Mouse (Mus musculus) right cerebral cortex, postnatal 25 days (tissue): Measurements from ENCODE around the gene Gtf2i.
"Not testable (repeated sequence)": the region's sequence is repeated elsewhere in the genome, so short reads cannot be mapped to it uniquely, and the experiment has no call there.

ENCODE experiments used
- DNase-seq: peaks from one replicate; pipeline ENCODE4 v3.0.0; 2022

Gtf2i gene

DNA sequence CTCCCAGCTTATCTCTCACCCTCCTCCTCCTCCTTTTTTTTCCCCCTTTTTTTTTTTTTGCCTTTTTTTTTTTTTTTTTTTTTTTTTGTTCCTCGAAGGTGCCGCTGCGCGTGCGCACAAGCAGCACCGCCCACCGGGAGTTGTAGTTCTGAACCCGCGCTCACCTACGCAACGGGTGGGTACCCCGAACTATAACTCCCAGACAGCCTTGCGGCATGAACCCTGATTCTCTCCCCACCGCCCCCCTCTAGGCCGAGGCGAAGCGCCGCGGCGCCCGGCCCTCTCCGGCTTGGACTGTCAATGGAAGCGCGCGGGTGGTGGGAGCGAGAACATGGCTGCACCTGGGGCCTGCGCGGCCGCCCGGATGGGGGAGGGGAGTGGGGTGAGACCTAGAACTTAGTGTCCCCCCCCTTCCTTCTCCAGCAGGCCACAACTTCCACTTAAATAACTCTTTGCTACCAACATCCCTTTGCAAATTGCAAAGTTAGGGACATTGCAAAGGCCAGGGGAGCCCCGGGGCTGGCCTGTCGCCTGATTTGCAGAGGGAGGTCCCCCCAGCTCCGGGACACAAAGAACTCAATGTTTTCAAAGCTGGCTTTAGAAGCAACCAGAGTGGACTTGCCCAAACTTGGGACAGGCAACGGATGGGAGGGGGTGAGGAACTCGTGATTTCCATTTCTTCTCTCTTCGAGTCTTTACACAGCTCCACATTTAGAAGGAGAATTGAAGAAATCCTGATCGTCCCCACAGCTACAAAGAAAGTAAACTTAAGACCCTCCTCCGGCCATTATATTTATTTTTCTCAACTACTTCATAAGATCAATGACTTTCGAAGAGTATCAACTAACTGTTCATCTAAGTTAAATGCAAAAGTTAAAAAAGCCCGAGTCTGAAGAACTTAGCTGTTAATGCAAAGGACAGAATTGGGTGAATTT is at the start of gene Gtf2i:
Gene Gtf2i (minus strand): TSS at position 73 of the 935 bp plus-strand sequence.
- DNase-seq = peak; percentile 95

DNA sequence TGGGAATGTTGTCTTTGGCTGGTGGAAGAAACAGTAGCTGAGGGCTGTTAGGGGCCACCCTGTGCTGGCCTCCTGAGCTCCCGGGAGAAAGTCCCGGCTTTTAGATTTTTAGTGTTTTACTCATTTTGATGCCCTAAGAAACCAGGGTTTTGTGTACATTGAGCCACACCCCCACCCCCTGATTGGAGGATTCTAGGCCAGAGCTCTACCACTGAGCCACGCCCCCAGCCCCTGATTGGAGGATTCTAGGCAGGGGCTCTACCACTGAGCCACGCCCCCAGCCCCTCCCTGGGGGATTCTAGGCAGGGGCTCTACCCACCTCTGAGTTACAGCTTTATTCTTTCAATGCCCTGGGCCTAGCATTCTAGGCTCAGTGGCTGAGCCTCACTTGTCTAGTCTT is 44.5 kb upstream of the Gtf2i start:
- DNase-seq = no peak

DNA sequence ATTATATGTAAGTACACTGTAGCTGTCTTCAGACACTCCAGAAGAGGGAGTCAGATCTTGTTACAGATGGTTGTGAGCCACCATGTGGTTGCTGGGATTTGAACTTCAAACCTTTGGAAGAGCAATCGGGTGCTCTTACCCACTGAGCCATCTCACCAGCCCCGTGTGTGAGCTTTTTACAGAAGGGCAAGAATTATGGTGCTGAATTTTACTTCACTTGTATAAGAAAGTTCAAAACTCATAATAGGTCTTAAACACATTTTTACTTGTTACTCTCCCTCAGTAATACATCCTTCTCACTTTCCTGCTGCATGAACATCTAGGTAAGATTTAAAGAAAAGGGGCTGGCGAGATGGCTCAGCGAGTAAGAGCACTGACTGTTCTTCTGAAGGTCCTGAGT is 40.8 kb upstream of the Gtf2i start:
- not testable (repeated sequence) for DNase-seq

DNA sequence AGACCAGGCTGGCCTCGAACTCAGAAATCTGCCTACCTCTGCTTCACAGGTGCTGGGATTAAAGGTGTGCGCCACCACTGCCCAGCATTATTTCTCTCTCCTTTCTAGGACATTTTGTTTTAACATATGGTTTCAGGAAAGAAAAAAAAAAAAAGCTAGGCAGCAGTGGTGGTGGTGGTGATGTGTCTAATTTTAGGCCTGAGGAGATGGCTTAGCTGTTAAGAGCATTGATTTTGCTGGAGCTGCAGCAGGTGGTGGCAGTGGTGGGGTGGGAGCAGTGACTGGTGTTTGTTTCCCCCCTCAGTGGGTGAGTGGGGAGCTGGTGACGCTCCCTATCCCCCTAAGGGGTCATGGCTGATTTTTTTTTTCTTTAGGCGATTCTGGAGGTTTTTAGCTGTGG is 38.6 kb upstream of the Gtf2i start:
- DNase-seq = peak; percentile 29

DNA sequence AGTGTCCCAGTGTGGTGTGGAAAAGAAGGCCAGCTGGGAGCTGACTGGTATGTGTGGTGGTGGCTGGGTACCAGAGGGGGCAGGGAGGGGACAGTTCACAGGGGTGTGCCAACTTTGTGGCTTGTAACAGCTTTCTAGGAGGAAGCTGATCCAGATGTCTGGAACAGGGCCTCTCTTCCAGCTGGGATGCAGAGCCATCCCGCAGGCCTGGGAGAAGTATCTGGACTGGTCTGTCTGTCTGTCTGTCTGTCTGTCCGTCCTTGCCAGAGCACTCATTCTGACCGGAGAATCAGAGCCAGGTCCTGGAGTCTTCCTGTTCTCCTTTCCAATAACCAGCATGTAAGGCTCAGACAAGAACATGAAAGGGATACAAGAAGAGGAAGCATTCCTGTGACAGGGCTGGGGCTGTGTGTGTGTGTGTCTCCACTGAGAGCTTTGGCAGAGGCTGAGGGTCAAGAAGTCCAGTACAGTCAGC is 38.0 kb upstream of the Gtf2i start:
- DNase-seq = no peak

DNA sequence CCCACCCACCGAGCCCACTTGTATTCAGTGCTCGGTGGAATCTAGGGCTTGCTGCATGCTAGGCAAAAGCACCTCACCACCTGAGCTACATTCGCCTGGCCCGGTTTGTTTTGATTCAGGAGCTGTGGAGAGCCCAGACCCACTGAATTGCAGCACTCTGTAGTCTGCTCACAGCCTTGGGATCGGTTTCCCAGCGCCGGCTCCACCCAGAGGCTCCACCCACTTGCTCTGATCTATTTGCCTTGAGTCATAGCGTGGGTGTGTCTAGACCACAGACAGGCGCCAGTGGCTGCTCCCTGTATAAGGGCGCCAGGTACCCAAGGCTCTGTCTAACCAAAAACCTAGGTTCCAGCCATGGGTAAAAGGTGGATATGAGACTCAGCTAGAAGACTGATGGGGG is 36.1 kb upstream of the Gtf2i start:
- DNase-seq = peak; percentile 31

DNA sequence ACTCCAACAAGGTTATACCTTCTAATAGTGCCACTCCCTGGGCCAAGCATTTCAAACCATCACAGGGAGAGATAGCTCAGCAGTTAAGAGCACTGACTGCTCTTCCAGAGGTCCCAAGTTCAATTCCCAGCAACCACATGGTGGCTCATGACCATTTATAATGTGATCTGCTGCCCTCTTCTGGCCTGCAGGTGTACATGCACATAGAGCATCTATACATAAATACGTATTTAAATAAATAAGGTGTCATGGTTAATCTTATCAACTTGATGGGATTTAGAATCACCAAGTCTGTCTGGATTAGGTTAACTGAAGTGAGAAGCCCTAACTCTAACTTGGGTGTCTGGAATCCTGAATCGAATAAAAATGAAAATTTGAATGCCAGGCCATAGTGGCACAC is 32.5 kb upstream of the Gtf2i start:
- DNase-seq = no peak

- no peak for DNase-seq
Observed at GRCm38 (mm10) chr5:134345449-134345848, 30.9 kb upstream of the Gtf2i start.

DNA sequence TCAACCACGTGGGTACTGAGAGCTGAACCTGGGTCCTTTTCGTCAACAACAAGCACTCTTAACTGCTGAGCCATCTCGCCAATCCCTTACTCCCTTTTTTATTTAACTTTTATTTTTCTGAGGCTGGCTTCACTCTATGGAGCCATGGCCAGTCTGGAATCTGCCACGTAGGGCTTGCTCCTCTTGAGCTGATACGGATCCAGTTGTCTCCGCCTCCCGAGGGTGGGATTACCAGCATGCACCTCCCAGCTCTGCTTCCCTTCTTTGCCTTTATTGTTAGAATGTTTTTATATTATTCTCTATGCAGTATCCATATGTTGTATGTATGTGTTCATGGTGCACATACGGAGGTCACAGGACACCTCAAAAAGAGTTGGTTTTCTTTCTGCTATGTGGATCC is 29.5 kb upstream of the Gtf2i start:
- DNase-seq = no peak

DNA sequence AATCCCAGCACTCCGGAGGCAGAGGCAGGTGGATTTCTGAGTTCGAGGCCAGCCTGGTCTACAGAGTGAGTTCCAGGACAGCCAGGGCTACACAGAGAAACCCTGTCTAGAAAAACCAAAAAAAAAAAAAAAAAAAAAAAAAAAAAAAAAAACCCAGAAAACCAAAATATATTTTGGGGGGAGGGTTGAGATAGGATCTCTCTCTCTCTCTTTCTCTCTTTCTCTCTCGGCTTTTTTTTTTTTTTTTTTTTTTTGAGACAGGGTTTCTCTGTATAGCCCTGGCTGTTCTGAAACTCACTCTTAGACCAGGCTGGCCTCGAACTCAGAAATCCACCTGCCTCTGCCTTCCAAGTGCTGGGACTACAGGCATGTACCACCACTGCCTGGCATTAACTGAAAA is 29.0 kb upstream of the Gtf2i start:
- DNase-seq = not testable (repeated sequence)

GRCm38 (mm10) chr5:134342503-134343205 is 28.1 kb upstream of the Gtf2i start:
- no peak for DNase-seq

DNA sequence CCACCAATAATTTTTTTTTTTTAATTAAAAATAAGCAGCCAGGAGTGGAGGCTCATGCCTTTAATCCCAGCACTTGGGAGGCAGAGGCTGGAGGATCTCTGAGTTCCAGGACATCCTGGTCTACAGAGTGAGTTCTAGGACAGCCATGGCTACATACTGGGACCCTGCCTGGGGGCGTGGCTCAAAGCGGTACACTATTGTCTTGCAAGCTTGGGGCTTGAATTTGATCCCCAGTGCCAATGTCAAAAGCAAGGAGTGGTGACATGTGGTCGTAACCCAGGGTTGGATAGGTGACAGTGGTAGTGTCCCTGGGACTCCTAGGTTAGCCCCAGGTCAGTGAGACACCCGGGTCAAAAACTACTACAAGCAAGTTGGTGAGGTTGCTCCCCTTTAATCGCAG is 27.2 kb upstream of the Gtf2i start:
- no peak for DNase-seq

- DNase-seq = no peak
Observed at GRCm38 (mm10) chr5:134341321-134341720, 26.8 kb upstream of the Gtf2i start.

GRCm38 (mm10) chr5:134340101-134340522 is 25.6 kb upstream of the Gtf2i start:
- DNase-seq = no peak

- DNase-seq = not testable (repeated sequence)
Observed at GRCm38 (mm10) chr5:134337012-134337411, 22.5 kb upstream of the Gtf2i start.

GRCm38 (mm10) chr5:134332743-134333142 is 18.2 kb upstream of the Gtf2i start:
- DNase-seq = no peak

DNA sequence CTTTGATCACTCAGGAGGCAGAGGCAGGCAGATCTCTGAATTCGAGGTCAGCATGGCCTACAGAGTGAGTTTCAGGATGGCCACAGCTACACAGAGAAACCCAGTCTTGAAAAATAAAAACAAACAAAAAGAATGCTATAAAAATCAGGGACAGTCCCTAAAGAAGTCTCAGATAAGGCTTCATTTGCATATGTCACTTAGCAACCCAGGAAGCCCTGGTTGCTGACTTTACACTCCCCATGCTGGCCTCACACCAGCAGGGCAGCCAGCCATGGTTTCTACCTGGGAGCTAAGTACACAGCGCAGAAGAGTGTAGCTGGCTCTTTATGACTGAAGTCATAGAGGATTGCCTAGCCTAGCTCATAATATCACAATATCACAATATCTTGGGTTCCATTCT is 15.5 kb upstream of the Gtf2i start:
- DNase-seq = no peak

GRCm38 (mm10) chr5:134329311-134329710 is 14.8 kb upstream of the Gtf2i start:
- no peak for DNase-seq

DNA sequence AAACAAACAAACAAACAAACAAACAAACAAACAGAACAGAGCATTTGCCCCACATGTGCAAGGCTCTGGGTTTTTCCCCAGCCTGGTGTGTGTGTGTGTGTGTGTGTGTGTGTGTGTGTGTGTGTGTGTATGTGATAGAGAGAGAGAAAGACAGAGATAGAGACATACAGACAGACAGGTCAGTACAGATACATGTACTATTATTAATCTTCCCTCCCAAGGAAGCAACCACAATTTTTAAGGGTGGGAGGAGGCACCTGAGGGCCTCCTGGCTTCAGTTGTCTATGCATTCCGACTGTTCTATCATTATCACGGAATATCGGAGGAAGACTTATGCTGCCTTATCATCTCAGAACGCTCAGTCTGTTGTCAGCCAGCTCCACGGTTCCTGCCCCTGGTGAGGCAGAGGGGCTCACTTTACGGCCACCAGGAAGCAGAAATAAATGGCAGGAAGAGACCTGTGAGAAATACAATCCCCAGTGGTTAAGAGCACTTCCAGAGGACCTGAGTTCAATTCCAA is 14.0 kb upstream of the Gtf2i start:
- DNase-seq = no peak

- DNase-seq = no peak
Observed at GRCm38 (mm10) chr5:134325856-134326566, 11.5 kb upstream of the Gtf2i start.

DNA sequence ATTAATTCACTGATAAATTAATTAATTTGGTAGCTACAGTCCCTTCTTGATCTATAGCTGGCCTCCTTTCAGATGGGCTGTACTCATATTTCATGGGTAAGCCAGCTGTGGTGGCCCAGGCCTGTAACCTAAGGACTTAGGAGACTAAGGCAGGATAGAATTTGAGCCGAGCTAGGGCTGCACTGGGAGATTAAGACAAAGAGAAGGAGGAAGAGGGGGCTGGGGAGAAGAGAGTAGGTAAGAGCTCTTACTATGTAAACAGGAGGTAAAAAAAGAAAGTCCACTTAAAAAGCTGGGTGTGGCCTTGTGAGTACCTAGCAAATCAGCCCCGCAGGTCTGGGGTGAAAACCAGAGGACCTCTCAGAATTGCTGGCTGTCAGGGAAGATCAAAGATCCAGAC is 9.3 kb upstream of the Gtf2i start:
- no peak for DNase-seq

DNA sequence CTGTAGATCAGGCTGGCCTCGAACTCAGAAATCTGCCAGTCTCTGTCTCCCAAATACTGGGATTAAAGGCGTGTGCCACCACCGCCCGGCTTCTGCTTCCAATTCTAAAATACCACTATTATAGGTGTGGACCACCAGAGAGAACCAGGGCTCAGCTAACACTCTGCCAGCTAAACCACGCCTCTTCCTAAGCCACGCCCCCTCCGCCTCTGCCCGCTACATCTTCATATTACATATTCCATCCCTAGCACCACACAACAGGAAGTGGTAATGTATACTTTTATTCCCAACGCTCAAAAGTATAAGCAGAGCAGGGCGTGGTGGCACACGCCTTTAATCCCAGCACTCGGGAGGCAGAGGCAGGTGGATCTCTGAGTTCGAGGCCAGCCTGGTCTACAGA is 8.8 kb upstream of the Gtf2i start:
- no peak for DNase-seq

- DNase-seq = no peak
Observed at GRCm38 (mm10) chr5:134322355-134322754, 7.8 kb upstream of the Gtf2i start.
